Mouse (Mus musculus) large intestine, adult 2 months (tissue): Measurements from ENCODE around the gene Smarcal1. TPM values are rescaled to one million over a fixed set of nuclear protein-coding genes. Genes with fewer than 3 reads are reported as not detected.

Source experiments
- DNase-seq: peaks from one replicate; pipeline ENCODE4 v3.0.0-alpha.2; 2012; ENCODE audit warnings: low read depth, low spot score
- WGBS: fragments of 180-500 bp; shearing (Covaris S2); methylation state at CpG from one replicate; pipeline ENCODE4 v1.1.7; 2018; 5-methylcytosine and 5-hydroxymethylcytosine counted together
- polyA plus RNA-seq: library from polyadenylated mRNA; depleted of rRNA; stranded (reverse); fragments of >200 nt; gene quantifications from 2 replicates; pipeline ENCODE4 v1.2.3, GENCODE M21; 2012

The Smarcal1 gene
- polyA plus RNA-seq, 1 experiment, result 12.0 TPM

DNA sequence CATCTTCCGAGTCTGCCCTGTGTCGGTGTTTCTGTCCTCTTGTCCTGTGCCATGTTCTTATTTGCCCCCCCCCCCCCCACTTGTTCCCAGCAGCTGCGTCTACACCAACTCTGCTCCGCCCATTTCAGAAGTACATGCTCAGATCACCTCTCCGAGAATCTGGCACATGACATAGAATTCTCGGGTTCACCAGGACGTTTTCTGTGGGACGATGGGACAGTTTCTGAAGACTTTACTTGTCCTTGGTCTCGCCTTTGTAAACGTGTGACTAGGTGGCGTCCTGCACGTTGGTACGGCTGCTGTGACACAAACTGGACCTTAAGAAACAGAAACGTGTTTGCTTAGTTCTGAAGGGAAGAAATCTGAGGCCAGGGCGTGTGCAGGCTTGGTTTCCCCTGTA is 4.5 kb downstream of the Smarcal1 start:
- WGBS, result 88% methylated on average over 15 of the region's 15 CpGs
- no peak for DNase-seq

- 81% methylated on average over 2 of the region's 2 CpGs for WGBS
- no peak for DNase-seq
Measured at GRCm38 (mm10) chr1:72588763-72589162, 5.7 kb downstream of the Smarcal1 start.

DNA sequence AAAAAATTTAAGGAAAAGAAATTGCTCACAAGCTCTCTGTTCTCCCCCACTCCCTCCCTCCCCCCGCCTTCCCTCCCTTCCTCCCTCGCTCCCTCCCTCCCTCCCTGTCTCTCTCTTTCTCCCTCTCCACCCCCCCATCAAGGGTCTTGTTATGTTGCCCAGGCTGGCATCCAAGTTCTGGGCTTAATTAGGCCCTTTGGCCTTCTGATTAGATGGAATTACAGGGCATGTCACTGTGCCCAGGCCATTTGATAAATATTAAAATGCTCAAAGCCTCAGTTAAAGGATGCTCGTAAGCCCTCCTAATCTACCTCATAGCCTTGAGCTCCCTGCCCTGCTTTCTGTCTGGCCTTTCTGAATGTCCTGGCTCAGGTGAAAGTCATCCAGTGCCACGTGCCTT is 7.6 kb downstream of the Smarcal1 start:
- no peak for DNase-seq
- WGBS, result 89% methylated on average over 4 of the region's 4 CpGs

DNA sequence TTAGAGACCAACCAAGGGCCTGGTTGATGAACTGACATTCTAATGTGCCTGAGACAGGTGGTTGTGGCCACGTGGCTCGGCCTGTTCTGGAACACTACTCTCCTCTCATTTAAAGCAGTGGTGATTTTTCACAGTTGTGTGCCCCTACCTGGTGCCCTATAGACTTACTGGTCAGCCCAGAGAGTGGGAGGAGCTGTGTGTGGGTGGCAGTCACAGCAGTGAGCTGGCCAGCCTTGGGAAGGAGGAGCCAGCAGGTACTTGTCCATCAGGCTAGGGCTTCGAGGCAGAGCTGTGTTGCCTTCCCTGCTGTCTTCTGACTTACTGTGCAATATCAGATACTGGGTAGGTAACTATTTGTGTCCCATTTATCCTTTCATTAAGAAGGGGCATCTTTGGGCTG is 9.3 kb downstream of the Smarcal1 start:
- 93% methylated on average over 3 of the region's 3 CpGs for WGBS
- DNase-seq, result no peak

GRCm38 (mm10) chr1:72593340-72593951 is 10.4 kb downstream of the Smarcal1 start:
- no peak for DNase-seq
- 76% methylated on average over 20 of the region's 20 CpGs for WGBS

GRCm38 (mm10) chr1:72595686-72596085 is 12.6 kb downstream of the Smarcal1 start:
- 93% methylated on average over 12 of the region's 12 CpGs for WGBS
- no peak for DNase-seq

GRCm38 (mm10) chr1:72596231-72596630 is 13.2 kb downstream of the Smarcal1 start:
- WGBS, result 89% methylated on average over 5 of the region's 5 CpGs
- DNase-seq, result no peak

DNA sequence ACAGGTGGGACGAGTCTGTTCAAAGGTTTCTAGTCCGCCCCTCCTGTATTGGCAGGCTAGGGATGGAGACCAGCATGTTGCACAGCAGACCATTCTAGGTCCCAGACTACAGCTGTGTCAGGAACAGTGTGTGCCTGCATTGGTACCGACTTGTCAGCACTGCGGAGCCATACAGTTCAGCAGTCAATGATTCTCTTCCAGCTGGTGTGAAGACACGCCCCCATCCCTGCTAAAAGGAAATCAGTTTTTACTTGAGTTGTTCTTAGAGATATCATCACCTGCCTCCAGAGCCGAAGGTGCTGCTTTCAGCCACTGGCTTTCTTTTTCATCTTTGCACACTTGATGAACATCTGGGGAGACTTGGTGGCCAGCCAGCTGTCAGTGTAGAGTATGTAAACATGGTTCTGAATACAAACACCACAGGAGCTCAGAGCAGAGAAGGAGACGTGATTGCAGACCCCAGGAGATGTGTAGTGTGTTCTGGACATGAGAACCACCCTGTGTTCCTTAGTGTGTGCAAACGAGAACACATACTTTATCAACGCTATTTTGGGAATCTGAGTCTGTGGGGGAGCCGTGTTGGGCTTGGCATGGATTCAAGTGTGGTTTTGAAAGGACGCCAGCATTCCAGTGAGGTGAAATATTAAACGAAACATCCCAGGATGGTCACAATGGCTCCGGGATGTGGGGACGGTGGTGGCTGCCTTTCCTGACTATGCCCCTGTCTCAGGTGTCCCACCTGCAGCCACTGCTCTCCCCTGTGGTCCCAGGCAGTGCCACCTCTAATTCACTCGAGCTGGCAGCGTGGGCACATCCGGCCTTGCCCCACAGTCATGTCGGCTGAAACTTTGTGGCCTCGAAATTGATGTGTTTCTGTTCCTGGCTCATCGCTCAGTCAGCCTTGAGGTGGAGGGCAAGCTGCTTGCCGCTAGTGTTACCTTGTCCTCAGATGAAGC is 16.4 kb downstream of the Smarcal1 start:
- DNase-seq, result no peak
- 32% methylated on average over 21 of the region's 21 CpGs for WGBS

- no peak for DNase-seq
- WGBS, result 91% methylated on average over 5 of the region's 5 CpGs
Measured at GRCm38 (mm10) chr1:72600778-72601177, 17.7 kb downstream of the Smarcal1 start.

DNA sequence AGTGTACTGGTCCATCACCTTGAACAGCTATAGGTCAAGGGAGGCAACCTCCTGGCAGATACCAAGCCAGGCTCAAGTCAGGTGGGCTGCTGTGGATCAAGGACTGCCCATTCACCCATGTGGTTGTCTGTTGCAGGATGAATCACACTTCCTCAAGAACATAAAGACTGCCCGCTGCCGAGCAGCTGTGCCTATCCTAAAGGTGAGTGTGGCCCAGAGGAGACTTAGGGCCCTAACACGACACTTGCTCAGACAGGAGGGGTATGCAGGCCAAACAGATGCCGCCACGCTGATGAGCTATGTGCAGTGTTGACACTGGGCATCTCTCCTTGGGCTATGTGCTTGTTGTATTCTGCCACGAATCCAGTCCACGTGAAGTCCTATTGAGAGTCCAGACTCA is 18.2 kb downstream of the Smarcal1 start:
- no peak for DNase-seq
- 89% methylated on average over 7 of the region's 7 CpGs for WGBS

DNA sequence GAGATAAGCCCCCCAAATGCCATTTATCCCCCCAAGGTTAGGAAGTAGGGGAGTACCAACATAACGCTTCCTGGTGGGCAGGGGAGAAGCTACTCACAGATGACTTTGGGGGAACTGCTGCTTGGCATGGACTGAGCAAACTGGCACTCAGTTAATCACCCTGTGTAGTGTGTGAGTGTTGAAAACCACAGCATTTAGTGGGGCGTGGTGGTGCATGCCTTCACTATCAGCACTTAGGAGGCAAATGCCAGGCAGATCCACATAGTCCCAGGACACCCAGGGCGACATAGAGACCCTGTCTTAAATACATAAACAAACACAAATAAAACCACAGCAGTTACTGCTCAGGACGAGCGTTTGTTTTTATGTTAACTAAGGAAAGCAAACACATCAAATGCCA is 19.1 kb downstream of the Smarcal1 start:
- 74% methylated on average over 5 of the region's 5 CpGs for WGBS
- no peak for DNase-seq

GRCm38 (mm10) chr1:72602803-72603202 is 19.8 kb downstream of the Smarcal1 start:
- 94% methylated on average over 5 of the region's 5 CpGs for WGBS
- DNase-seq, result no peak

DNA sequence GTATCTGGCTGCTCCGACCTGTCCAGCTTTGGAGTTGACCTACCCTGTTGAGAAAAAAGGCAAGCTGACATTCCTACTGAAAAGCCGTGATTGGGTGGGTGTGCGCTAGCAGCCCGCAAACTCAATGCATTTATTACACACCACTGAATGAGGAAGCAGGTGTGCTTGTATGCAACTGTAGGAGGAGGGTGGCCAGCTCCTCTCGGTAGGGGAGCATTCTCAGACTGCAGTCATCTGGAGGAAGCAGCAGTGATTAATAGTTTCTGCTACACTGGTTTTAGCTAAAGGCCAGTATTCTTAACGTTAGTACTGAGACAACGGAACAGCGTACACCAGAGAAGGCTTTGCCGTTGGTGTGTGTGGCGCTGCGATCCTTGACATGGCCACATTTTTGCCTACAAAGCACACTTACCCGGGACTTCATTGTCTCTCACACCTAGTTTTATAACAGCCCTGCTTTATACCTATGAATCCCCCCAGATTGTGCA is 23.2 kb downstream of the Smarcal1 start:
- no peak for DNase-seq
- 84% methylated on average over 12 of the region's 12 CpGs for WGBS

GRCm38 (mm10) chr1:72609129-72609528 is 26.1 kb downstream of the Smarcal1 start:
- WGBS, result 82% methylated on average over 10 of the region's 10 CpGs
- DNase-seq, result no peak

GRCm38 (mm10) chr1:72609887-72610877 is 27.1 kb downstream of the Smarcal1 start:
- no peak for DNase-seq

DNA sequence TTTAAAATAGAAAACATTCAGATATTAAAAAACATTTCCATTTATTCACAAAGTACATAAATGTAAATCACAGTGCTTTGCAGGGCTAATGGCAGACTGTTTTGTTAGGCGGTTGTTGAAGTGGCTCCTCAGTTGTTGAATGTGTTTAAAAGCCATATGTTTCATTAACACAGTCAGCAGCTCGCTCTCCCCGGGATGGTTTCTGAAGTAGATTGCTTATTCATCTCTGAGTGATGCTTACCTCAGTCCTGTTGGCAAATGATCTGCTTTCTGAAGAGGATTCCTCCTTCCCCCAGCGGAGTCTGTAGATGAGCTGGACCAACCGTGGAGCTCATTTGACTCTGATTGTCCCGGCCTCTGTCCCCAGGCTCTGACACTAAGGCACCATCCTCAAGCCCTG is 29.1 kb downstream of the Smarcal1 start:
- WGBS, result 93% methylated on average over 6 of the region's 6 CpGs
- no peak for DNase-seq

More at GRCm38 (mm10) chr1:72609887-72610877, 27.1 kb downstream of the Smarcal1 start:
- WGBS, result 88% methylated on average over 23 of the region's 23 CpGs

GRCm38 (mm10) chr1:72635221-72635620 is 52.2 kb downstream of the Smarcal1 start:
- no peak for DNase-seq
- 60% methylated on average over 5 of the region's 5 CpGs for WGBS

DNA sequence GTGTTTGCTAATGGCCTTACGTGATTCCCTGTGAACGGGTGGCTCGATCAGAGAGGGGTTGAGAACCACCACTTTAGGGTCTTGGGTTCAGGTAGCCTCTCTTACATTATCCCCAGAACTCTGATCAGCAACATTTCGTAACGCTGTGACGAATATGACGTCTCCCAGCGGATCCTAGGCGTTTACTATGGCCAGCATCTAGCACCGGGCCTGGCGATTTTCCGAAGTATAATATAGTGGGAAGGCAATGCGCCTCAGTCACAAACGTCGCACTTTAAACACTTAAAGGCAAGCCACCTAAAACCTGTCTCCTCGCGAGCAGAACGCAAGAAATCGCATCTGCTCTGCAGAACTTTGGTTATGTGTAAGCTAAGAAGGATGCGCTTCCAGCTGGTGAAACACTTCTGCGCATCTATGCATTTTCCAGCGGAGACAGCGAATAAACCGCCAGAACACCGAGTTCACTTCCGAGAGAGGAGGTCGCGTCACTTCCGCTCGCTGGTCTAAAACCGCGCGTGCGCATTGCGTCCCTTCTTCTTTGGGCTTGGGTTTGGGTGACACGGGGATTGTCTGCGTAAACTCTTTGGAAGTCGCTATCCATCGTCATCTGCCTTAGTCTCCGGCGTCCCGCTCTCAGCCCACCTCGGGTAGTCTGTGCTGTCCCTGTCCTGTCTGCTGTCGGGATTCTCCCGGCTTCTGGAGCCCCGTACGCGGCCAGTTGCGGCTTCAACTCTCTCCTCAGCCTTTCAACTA is 57.8 kb downstream of the Smarcal1 start:
- 45% methylated on average over 49 of the region's 49 CpGs for WGBS

GRCm38 (mm10) chr1:72673070-72673469 is 90.0 kb downstream of the Smarcal1 start:
- 48% methylated on average over 3 of the region's 3 CpGs for WGBS
- DNase-seq, result no peak

More for the DNA sequence above, 57.8 kb downstream of the Smarcal1 start:
- no peak for DNase-seq
